Mouse (Mus musculus) central nervous system, embryonic 11.5 days (tissue): ENCODE measurements around the gene Rab3il1. TPM values are rescaled to one million over a fixed set of nuclear protein-coding genes. Genes with fewer than 3 reads are reported as not detected.

Experiments used
- polyA plus RNA-seq: library from polyadenylated mRNA; depleted of rRNA; stranded (reverse); fragments of >200 nt; gene quantifications from 2 replicates; pipeline ENCODE4 v1.2.3, GENCODE M21; 2012; rRNA removed

Rab3il1 gene
- polyA plus RNA-seq = 30.2 and 36.5 TPM in 2 replicates

DNA sequence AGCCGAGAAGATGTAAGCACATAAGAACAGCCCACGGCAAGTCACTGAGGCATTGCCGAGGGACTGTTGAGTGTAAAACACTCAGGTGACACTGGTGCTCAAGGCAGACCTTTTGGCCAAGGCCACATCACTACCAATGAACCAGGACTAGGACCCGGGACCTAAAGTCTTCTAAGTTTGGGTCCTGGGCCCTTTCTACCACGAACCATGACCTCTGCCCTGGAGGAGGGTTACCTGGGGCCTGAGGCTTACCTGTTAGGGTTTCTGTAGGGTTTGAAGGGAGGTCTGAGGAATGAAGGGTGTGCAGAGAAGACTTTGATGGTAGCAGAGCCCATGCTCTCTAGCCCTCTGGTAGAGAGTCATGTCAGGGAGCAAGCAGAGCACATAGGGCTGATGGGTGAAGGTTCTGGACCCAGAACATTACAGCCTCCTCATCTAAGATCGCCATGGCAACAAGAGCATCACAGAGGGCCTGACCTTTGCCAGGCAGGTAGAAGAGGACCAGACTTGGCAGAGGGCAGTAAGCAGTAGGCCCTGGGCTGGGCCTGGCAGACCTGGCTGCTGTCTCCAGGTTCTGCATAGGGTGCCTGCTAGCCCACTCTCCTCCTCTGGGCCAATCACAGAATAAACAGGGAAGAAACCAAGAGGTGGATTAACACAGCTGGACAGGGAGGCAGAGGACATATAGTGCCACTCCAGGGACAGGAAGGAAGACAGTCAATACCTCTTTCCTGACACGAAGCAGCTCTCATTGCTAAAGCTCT lies at the start of gene Rab3il1, which contains the start of gene Best1:
Gene Rab3il1, plus strand, starts transcription at position 464 of the 764 bp plus-strand sequence.
Gene Best1, minus strand, starts transcription at position 428 of the 764 bp plus-strand sequence.

DNA sequence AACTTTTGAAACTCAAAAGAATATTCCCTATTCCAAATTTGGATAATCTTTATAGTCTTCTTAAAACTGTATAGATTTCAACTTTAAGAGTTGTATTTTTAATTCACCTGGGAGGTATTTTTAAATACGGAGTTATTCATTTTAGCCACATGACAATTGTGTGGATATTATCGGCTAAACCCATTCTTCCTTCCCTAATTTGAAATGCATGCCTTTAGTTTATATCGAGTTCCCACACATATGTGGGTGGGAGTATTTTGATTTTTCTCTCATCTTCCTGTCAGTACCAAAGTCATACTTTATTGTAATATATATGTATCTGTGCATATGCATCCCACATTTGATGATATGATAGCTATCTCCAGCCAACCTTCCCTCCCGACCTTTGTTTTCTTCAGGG lies 21.2 kb upstream of the Rab3il1 start, which contains the start of gene Fth1:
Gene Fth1, plus strand, starts transcription at position 341 of the 400 bp plus-strand sequence.

DNA sequence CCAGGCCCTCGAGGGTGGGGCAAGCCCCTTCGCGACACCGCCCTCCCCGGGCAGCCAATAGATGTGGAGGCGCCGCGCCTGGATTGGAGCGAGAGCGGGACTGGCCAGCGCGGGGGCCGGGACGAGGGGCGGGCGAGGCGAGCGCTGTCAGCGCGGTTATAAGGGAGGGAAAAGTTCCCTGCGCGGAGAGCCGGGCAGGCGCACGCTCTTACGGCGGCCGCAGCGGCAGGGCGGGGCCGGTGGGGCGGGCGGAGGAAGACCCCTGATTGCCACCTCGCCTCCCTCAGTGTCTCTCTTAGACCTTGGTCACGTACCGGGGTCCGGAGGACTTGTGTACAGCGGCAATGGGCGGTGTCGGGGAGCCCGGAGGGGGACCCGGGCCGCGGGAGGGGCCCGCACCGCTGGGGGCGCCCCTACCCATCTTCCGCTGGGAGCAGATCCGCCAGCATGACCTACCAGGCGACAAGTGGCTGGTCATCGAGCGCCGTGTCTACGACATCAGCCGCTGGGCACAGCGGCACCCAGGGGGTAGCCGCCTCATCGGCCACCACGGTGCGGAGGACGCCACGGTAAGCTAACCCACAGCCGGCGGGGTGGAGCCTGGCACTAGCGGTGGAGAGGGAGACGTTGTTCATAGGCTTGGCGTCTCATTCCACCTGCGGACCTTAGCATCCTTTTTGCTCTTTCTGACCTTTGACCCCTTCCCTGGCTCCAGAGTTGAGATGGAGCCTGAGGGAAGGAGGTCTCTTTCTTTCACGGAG lies 40.1 kb downstream of the Rab3il1 start, which contains the start of gene Fads3:
Gene Fads3, plus strand, starts transcription at position 182 of the 761 bp plus-strand sequence.

Other genes with a start within 250 kb of the Rab3il1 start
- gene Scgb2a2, start 154.1 kb upstream of the Rab3il1 start, polyA plus RNA-seq = not detected in 2 replicates
- 91.4 and 139 TPM in 2 replicates for gene Incenp, start 102.1 kb upstream of the Rab3il1 start, polyA plus RNA-seq
- 799 and 1,094 TPM in 2 replicates for gene Fth1, start 21.1 kb upstream of the Rab3il1 start, polyA plus RNA-seq
- 0.52 and 1.3 TPM in 2 replicates for gene Best1, start within 50 bp of the Rab3il1 start, polyA plus RNA-seq
- 8.3 and 14.5 TPM in 2 replicates for gene Fads3, start 39.9 kb downstream of the Rab3il1 start, polyA plus RNA-seq
- 136 and 152 TPM in 2 replicates for gene Fads2, start 100.1 kb downstream of the Rab3il1 start, polyA plus RNA-seq
- 84.5 and 118 TPM in 2 replicates for gene Fads1, start 181.2 kb downstream of the Rab3il1 start, polyA plus RNA-seq
- 40.6 and 157 TPM in 2 replicates for gene Tmem258, start 202.3 kb downstream of the Rab3il1 start, polyA plus RNA-seq
- gene Fen1, start 202.5 kb downstream of the Rab3il1 start, polyA plus RNA-seq = 71.8 and 99.2 TPM in 2 replicates
- gene Myrf, start 239.1 kb downstream of the Rab3il1 start, polyA plus RNA-seq = 5.2 and 15.0 TPM in 2 replicates